Mouse (Mus musculus) T-cell, adult 2 months (primary cell): ENCODE data around the gene Mid1.
"Not testable (repeated sequence)": the region's sequence is repeated elsewhere in the genome, so short reads cannot be mapped to it uniquely, and the experiment has no call there.

Source experiments
- DNase-seq: peaks from one replicate; pipeline ENCODE4 v3.0.0; 2022; ENCODE audit warnings: low spot score

The Mid1 gene

GRCm38 (mm10) chrX:169883536-169884272 is 198.7 kb downstream of the Mid1 start:
- DNase-seq = no peak

GRCm38 (mm10) chrX:169890541-169890940 is 205.5 kb downstream of the Mid1 start:
- DNase-seq = no peak

- no peak for DNase-seq
Observed at GRCm38 (mm10) chrX:169892100-169892499, 207.1 kb downstream of the Mid1 start.

- no peak for DNase-seq
Observed at GRCm38 (mm10) chrX:169892631-169893030, 207.6 kb downstream of the Mid1 start.

GRCm38 (mm10) chrX:169899227-169899950 is 214.4 kb downstream of the Mid1 start:
- no peak for DNase-seq

GRCm38 (mm10) chrX:169902860-169903259 is 217.9 kb downstream of the Mid1 start:
- no peak for DNase-seq

- DNase-seq = no peak
Observed at GRCm38 (mm10) chrX:169903656-169904055, 218.7 kb downstream of the Mid1 start.

- no peak for DNase-seq
Observed at GRCm38 (mm10) chrX:169906054-169906508, 221.1 kb downstream of the Mid1 start.

GRCm38 (mm10) chrX:169909898-169910297 is 224.9 kb downstream of the Mid1 start:
- no peak for DNase-seq

GRCm38 (mm10) chrX:169915738-169916137 is 230.7 kb downstream of the Mid1 start:
- DNase-seq = no peak

- no peak for DNase-seq
Observed at GRCm38 (mm10) chrX:169922541-169922940, 237.5 kb downstream of the Mid1 start.

GRCm38 (mm10) chrX:169923417-169923816 is 238.4 kb downstream of the Mid1 start:
- no peak for DNase-seq

- no peak for DNase-seq
Observed at GRCm38 (mm10) chrX:169925600-169925999, 240.6 kb downstream of the Mid1 start.

- DNase-seq = no peak
Observed at GRCm38 (mm10) chrX:169927110-169927817, 242.3 kb downstream of the Mid1 start.

- DNase-seq = no peak
Observed at GRCm38 (mm10) chrX:169930868-169931267, 245.9 kb downstream of the Mid1 start.

GRCm38 (mm10) chrX:169933228-169933627 is 248.2 kb downstream of the Mid1 start:
- DNase-seq = no peak

- DNase-seq = no peak
Observed at GRCm38 (mm10) chrX:169937119-169937719, 252.2 kb downstream of the Mid1 start.

GRCm38 (mm10) chrX:169940531-169940930 is 255.5 kb downstream of the Mid1 start:
- no peak for DNase-seq

- DNase-seq = no peak
Observed at GRCm38 (mm10) chrX:169950596-169950995, 265.6 kb downstream of the Mid1 start.

- no peak for DNase-seq
Observed at GRCm38 (mm10) chrX:169969337-169969736, 284.3 kb downstream of the Mid1 start.

- not testable (repeated sequence) for DNase-seq
Observed at GRCm38 (mm10) chrX:169969765-169970164, 284.8 kb downstream of the Mid1 start.

GRCm38 (mm10) chrX:169970546-169970945 is 285.5 kb downstream of the Mid1 start:
- peak; percentile 0 for DNase-seq
